In genomic region chr11:98961051-98961592, GRCm38 (mm10) we compare ENCODE assay signal across 8 mouse cellular contexts. TPM values are rescaled to one million over a fixed set of nuclear protein-coding genes. Genes with fewer than 3 reads are reported as not detected.
DNase-seq lines count a peak whose midpoint lies in the region; ATAC-seq and TF ChIP-seq lines count a peak whose summit lies in the region.

No protein-coding gene starts in this region.

- no peak for TF ChIP-seq CTCF in left cerebral cortex, adult 2 months (IDR thresholded peaks at IDR 0.05)
- TF ChIP-seq CTCF in cortical plate, adult 2 months (IDR thresholded peaks at IDR 0.05; ENCODE audit: extremely low read depth, insufficient read depth, low read length) = no peak

- peaks cover 12% of the 10 kb centered on the region for H3K4me1 ChIP-seq in cortical plate, adult 2 months (ENCODE audit: control insufficient read depth, insufficient read depth, low read length)
- peaks cover 27% of the 10 kb centered on the region for H3K4me1 ChIP-seq in hindbrain, embryonic 11.5 days (replicated peaks; ENCODE audit: control insufficient read depth, insufficient read depth, low read length)
- peaks cover 80% of the 10 kb centered on the region for H3K4me1 ChIP-seq in liver, embryonic 12.5 days
- peaks cover 72% of the 10 kb centered on the region for H3K4me1 ChIP-seq in neural tube, embryonic 15.5 days

- H3K4me2 ChIP-seq in hindbrain, embryonic 11.5 days (replicated peaks; ENCODE audit: low read depth, low read length) = peak overlapping the region; percentile 98
- H3K4me2 ChIP-seq in liver, embryonic 12.5 days = peak overlapping the region; percentile 100
- H3K4me2 ChIP-seq in neural tube, embryonic 15.5 days = peak overlapping the region; percentile 99

- H3K36me3 ChIP-seq in hindbrain, embryonic 11.5 days (ENCODE audit: control insufficient read depth, insufficient read depth, low read length) = no peaks in the 10 kb centered on the region
- H3K36me3 ChIP-seq in liver, embryonic 12.5 days = no peaks in the 10 kb centered on the region
- H3K36me3 ChIP-seq in neural tube, embryonic 15.5 days = no peaks in the 10 kb centered on the region

- H3K27me3 ChIP-seq in hindbrain, embryonic 11.5 days (ENCODE audit: control insufficient read depth, insufficient read depth, low read length) = no peaks in the 10 kb centered on the region
- H3K27me3 ChIP-seq in liver, embryonic 12.5 days (replicated peaks) = peaks cover 64% of the 10 kb centered on the region
- H3K27me3 ChIP-seq in neural tube, embryonic 15.5 days (replicated peaks) = no peaks in the 10 kb centered on the region

- H3K4me3 ChIP-seq in left cerebral cortex, adult 2 months = peak overlapping the region; percentile 59
- peak overlapping the region; percentile 30 for H3K4me3 ChIP-seq in cortical plate, adult 2 months (ENCODE audit: insufficient read depth, low read length)
- peak overlapping the region; percentile 82 for H3K4me3 ChIP-seq in hindbrain, embryonic 11.5 days (ENCODE audit: low read depth, low read length)
- peak overlapping the region; percentile 70 for H3K4me3 ChIP-seq in liver, embryonic 12.5 days
- H3K4me3 ChIP-seq in neural tube, embryonic 15.5 days (replicated peaks) = peak overlapping the region; percentile 64

- peak overlapping the region; percentile 88 for H3K9ac ChIP-seq in hindbrain, embryonic 11.5 days (ENCODE audit: low read depth, low read length)
- H3K9ac ChIP-seq in liver, embryonic 12.5 days = peak overlapping the region; percentile 75
- H3K9ac ChIP-seq in neural tube, embryonic 15.5 days (replicated peaks) = peak overlapping the region; percentile 71

- intact Hi-C loops in left cerebral cortex, adult 2 months (cut with DNase I) = no loop called here

- TF ChIP-seq POLR2A in cortical plate, adult 2 months (IDR thresholded peaks at IDR 0.05; ENCODE audit: extremely low read depth, insufficient read depth, low read length) = no peak

- ATAC-seq in hindbrain, embryonic 11.5 days (ENCODE audit: low FRiP score) = no peak
- ATAC-seq in liver, embryonic 12.5 days = no peak
- ATAC-seq in neural tube, embryonic 15.5 days (ENCODE audit: low FRiP score) = no peak

- DNase-seq in left cerebral cortex, adult 2 months (ENCODE audit: extremely low spot score in 1 of 2, low spot score in 2 of 2) = no peak
- DNase-seq in left cerebral cortex, adult 11 months (ENCODE audit: low spot score) = no peak
- peak; percentile 57 for DNase-seq in hindbrain, embryonic 11.5 days (ENCODE audit: low spot score)
- no peak for DNase-seq in left cerebral cortex, adult 8-10 months (ENCODE audit: low spot score in 2 of 2)
- no peak for DNase-seq in c-Kit-positive CD71-positive TER-119-positive erythroid progenitor cells, embryonic 14.5 days (ENCODE audit: low spot score)

- no peaks in the 10 kb centered on the region for H3K9me3 ChIP-seq in hindbrain, embryonic 11.5 days (ENCODE audit: control insufficient read depth, low read length)
- H3K9me3 ChIP-seq in liver, embryonic 12.5 days (replicated peaks) = no peaks in the 10 kb centered on the region
- H3K9me3 ChIP-seq in neural tube, embryonic 15.5 days (replicated peaks) = no peaks in the 10 kb centered on the region

- WGBS in hindbrain, embryonic 11.5 days = under 1% methylated on average over 18 of the region's 18 CpGs
- WGBS in liver, embryonic 12.5 days (ENCODE audit: insufficient replicate concordance) = 7% methylated on average over 18 of the region's 18 CpGs
- WGBS in neural tube, embryonic 15.5 days = 3% methylated on average over 18 of the region's 18 CpGs

- H3K27ac ChIP-seq in left cerebral cortex, adult 2 months = peak overlapping the region; percentile 73; the same call in 1 of the 2 replicates
- no peak overlapping the region for H3K27ac ChIP-seq in cortical plate, adult 2 months (ENCODE audit: insufficient read depth, low read length)
- H3K27ac ChIP-seq in hindbrain, embryonic 11.5 days (ENCODE audit: low read depth, low read length) = peak overlapping the region; percentile 99
- H3K27ac ChIP-seq in liver, embryonic 12.5 days = peak overlapping the region; percentile 11; the same call in 1 of the 2 replicates
- H3K27ac ChIP-seq in neural tube, embryonic 15.5 days (replicated peaks) = peak overlapping the region; percentile 86

RNA-seq across cellular contexts. Expression of gene Gjd3, which starts 21.7 kb away (rescaled TPM):
- 1 to 10 TPM; 1.4 to 3.2 TPM for total RNA-seq in left cerebral cortex, adult 2 months (2021)
- polyA plus RNA-seq in cortical plate, adult 2 months (2012; rRNA removed) = 3.4 and 3.5 TPM in 2 replicates
- polyA plus RNA-seq in hindbrain, embryonic 11.5 days (2014; fragmentation: Nextera tagmentation; extraction: Ambion mirVana) = 0.28 and 0.74 TPM in 2 replicates
- polyA plus RNA-seq in liver, embryonic 12.5 days (2016; fragmentation: Nextera tagmentation; extraction: Ambion mirVana) = not detected in 2 replicates
- 2.2 and 3.0 TPM in 2 replicates for polyA plus RNA-seq in neural tube, embryonic 15.5 days (2015; fragmentation: Nextera tagmentation; extraction: Ambion mirVana)
- total RNA-seq in left cerebral cortex, adult 8-10 months (2022) = 1 to 10 TPM; 1.2 to 1.8 (median 1.4) TPM

RNA-seq across cellular contexts. Expression of gene Rara, which starts 33.5 kb away (rescaled TPM):
- total RNA-seq in left cerebral cortex, adult 2 months (2021) = 10 to 100 TPM; 14.0 to 18.7 TPM
- polyA plus RNA-seq in cortical plate, adult 2 months (2012; rRNA removed) = 6.3 and 6.8 TPM in 2 replicates
- 48.3 and 51.2 TPM in 2 replicates for polyA plus RNA-seq in hindbrain, embryonic 11.5 days (2014; fragmentation: Nextera tagmentation; extraction: Ambion mirVana)
- 6.8 and 7.1 TPM in 2 replicates for polyA plus RNA-seq in liver, embryonic 12.5 days (2016; fragmentation: Nextera tagmentation; extraction: Ambion mirVana)
- polyA plus RNA-seq in neural tube, embryonic 15.5 days (2015; fragmentation: Nextera tagmentation; extraction: Ambion mirVana) = 17.3 and 19.9 TPM in 2 replicates
- 10 to 100 TPM; 11.1 to 11.7 (median 11.4) TPM for total RNA-seq in left cerebral cortex, adult 8-10 months (2022)

RNA-seq across cellular contexts. Expression of gene Cdc6, which starts 53.5 kb away (rescaled TPM):
- total RNA-seq in left cerebral cortex, adult 2 months (2021) = under 1 TPM; 0.35 to 0.36 TPM
- polyA plus RNA-seq in cortical plate, adult 2 months (2012; rRNA removed) = 0.40 and 0.56 TPM in 2 replicates
- 33.1 and 39.0 TPM in 2 replicates for polyA plus RNA-seq in hindbrain, embryonic 11.5 days (2014; fragmentation: Nextera tagmentation; extraction: Ambion mirVana)
- polyA plus RNA-seq in liver, embryonic 12.5 days (2016; fragmentation: Nextera tagmentation; extraction: Ambion mirVana) = 86.5 and 89.9 TPM in 2 replicates
- polyA plus RNA-seq in neural tube, embryonic 15.5 days (2015; fragmentation: Nextera tagmentation; extraction: Ambion mirVana) = 3.8 and 12.0 TPM in 2 replicates
- under 1 TPM; 0.15 to 0.91 (median 0.25) TPM for total RNA-seq in left cerebral cortex, adult 8-10 months (2022)

Comparison
In these comparisons a context has a peak if more than half of its experiments do, and no peak if none do; other contexts are left out.
1. H3K4me3 ChIP-seq: peak in every context shown above with its lines; median percentile 82 in hindbrain, embryonic 11.5 days; 70 in liver, embryonic 12.5 days; 64 in neural tube, embryonic 15.5 days; 59 in left cerebral cortex, adult 2 months; 30 in cortical plate, adult 2 months.